Mouse (Mus musculus) bone marrow macrophage, adult 2 months (primary cell): ENCODE data around the gene Cdkl3.

Experiments used
- CTCF ChIP-seq: IDR thresholded peaks from 2 replicates; pipeline ENCODE4 v1.5.1; 2012; ENCODE audit warnings: low read depth, mild to moderate bottlenecking, low read length, moderate library complexity
- POLR2A ChIP-seq: IDR thresholded peaks from 2 replicates; pipeline ENCODE4 v1.6.1; 2012; ENCODE audit warnings: mild to moderate bottlenecking, low read depth, low read length, borderline replicate concordance

GRCm38 (mm10) chr11:52091261-52091660 lies 87.2 kb downstream of the Cdkl3 start:
- TF ChIP-seq POLR2A = no peak
- no peak for TF ChIP-seq CTCF
